Mouse (Mus musculus) layer of hippocampus, postnatal 25 days (tissue): ENCODE data around the gene Prkce. TPM values are rescaled to one million over a fixed set of nuclear protein-coding genes. Genes with fewer than 3 reads are reported as not detected.

Experiments
- DNase-seq, 2 experiments: peaks; one replicate each; pipeline ENCODE4 v3.0.0; 2022; ENCODE audit warnings: mixed read lengths in 2 of 2, low spot score in 1 of 2; ENCODE audit errors: extremely low spot score in 1 of 2
- total RNA-seq, 2 experiments: library from RNA; stranded (reverse); gene quantifications; 2 replicates each; pipeline ENCODE4 v1.2.3; 2021

Prkce gene
- total RNA-seq, 2 experiments from 2014 or later, result 388 to 432 TPM

DNA sequence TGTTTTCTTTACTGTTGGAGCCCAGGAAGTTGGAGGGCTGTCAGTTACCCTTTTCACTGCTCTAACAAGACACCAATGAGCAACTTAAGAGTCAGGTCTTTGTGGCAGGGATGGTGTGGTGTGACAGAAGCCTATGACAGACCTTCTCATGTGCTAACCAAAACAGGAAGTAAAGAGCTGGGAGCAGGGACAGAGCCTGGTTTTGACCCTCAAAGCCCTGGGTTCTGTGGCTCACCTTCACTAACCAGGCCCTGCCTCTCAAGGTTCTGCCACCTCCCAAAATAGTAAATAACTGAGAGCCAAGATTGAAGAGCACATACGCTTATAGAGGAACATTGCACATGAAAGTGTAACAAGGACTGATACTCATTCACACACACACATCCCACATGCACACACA lies 268.0 kb downstream of the Prkce start:
- DNase-seq, result no peak

- DNase-seq, result no peak
Observed at GRCm38 (mm10) chr17:86435984-86436383, 268.4 kb downstream of the Prkce start.

GRCm38 (mm10) chr17:86436583-86437370 lies 269.2 kb downstream of the Prkce start:
- no peak for DNase-seq

- peak in 1 of 2 experiments; percentile 29 for DNase-seq
Observed at GRCm38 (mm10) chr17:86437516-86438277, 270.1 kb downstream of the Prkce start.

GRCm38 (mm10) chr17:86438278-86438661 lies 270.7 kb downstream of the Prkce start:
- DNase-seq, result no peak

- no peak for DNase-seq
Observed at GRCm38 (mm10) chr17:86438763-86439162, 271.2 kb downstream of the Prkce start.

GRCm38 (mm10) chr17:86441098-86441497 lies 273.5 kb downstream of the Prkce start:
- no peak for DNase-seq

GRCm38 (mm10) chr17:86443886-86444285 lies 276.3 kb downstream of the Prkce start:
- no peak for DNase-seq

- DNase-seq, result peak; percentile 79 to 95
Observed at GRCm38 (mm10) chr17:86444578-86445419, 277.2 kb downstream of the Prkce start.

GRCm38 (mm10) chr17:86445420-86445720 lies 277.8 kb downstream of the Prkce start:
- DNase-seq, result no peak

- DNase-seq, result no peak
Observed at GRCm38 (mm10) chr17:86445900-86446299, 278.3 kb downstream of the Prkce start.

- no peak for DNase-seq
Observed at GRCm38 (mm10) chr17:86447101-86447598, 279.6 kb downstream of the Prkce start.

GRCm38 (mm10) chr17:86452934-86453333 lies 285.3 kb downstream of the Prkce start:
- no peak for DNase-seq

DNA sequence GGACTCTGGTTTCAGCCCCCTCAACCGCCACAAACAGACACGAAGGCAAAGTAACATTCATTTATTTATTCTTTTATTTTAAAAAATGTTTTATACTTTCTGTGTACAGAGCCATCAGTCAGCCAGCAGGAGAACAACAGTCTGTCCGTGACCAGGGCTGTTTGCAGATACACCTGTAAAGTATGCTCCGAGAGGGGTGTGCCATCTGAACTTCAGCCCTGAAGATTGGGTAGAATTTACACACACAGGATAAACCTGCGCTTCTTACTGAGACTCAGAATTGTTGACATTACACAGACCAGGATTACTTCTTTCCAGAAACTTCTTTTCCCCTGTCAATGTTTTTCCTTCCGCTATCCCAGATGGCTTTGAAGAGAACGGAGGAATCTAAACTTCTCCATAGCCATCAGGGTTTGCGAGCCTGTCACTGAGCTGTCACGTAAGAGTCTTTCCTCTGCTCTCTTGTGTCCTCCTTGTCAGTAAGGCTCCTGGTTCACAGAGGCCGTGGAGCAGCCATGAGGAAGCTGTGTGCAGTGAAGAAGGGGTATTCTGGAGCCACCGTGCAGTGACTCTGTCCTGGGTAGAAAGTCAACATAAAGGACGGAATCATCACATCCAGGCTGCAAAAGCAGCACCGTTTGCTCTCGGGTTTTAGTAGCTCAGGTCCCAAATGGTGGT lies 286.2 kb downstream of the Prkce start:
- DNase-seq, result no peak

GRCm38 (mm10) chr17:86454351-86454706 lies 286.7 kb downstream of the Prkce start:
- DNase-seq, result no peak

GRCm38 (mm10) chr17:86456512-86456911 lies 288.9 kb downstream of the Prkce start:
- no peak for DNase-seq

- DNase-seq, result no peak
Observed at GRCm38 (mm10) chr17:86458302-86458980, 290.9 kb downstream of the Prkce start.

DNA sequence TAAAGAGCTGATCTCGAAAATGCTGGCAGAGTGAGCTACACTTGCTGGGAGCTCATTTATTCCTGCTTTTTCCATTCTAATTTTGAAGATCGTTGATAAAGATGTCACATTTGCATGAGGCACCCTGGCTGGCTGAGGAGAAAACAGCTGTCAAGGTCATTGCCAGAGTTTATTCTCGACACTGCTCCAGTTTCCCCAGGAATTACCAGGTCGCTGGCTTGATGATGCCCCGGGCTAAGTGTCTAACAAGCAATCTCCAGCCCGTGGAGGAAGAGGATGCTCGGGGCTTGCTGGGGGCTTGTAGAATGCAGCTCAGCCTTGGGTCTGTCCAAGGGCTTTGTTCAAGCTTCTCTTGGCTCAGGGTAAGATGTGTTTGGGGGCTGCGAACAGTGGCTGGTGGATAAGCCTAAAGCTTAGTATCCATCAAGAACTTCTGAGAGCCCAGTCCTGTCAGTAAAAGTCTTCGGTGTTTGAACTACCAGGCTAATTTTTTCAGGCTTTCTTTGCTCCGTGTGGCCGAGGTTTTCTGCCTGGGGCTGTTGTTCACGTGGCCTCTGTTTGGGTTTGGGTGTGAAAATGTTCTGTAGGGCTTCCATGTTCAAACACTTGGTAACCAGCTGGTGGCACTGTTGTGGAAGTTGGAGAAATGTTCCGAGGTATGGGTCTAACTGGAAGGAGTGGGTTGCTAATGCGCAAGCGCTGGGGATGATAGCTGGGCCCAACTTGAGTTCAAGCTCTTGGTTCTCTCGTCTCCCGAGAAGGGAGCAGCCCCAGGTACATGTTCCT lies 293.3 kb downstream of the Prkce start:
- DNase-seq, result no peak

- no peak for DNase-seq
Observed at GRCm38 (mm10) chr17:86463369-86463768, 295.8 kb downstream of the Prkce start.
